Mouse (Mus musculus) T-helper 17 cell (primary cell): ENCODE measurements around the gene 1700014D04Rik.
"Not testable (repeated sequence)": the region's sequence is repeated elsewhere in the genome, so short reads cannot be mapped to it uniquely, and the experiment has no call there.

Source experiments
- in situ Hi-C, 2 experiments: fragments of 300-600 bp; cut with MboI, MseI; formaldehyde crosslinking; loops; 1 replicate in 1 of 2; 2 replicates in 1 of 2; pipeline ENCODE4 v1.15.1; 2025; ENCODE audit warnings: high pct_unique_total_duplicates in 2 of 2

The 1700014D04Rik gene

GRCm38 (mm10) chr13:59739397-59739796, 7.2 kb downstream of the 1700014D04Rik start:
- in situ Hi-C loops, result no loop called here

GRCm38 (mm10) chr13:59738455-59738854, 8.1 kb downstream of the 1700014D04Rik start:
- in situ Hi-C loops, result no loop called here

GRCm38 (mm10) chr13:59735190-59735589, 11.4 kb downstream of the 1700014D04Rik start:
- in situ Hi-C loops, result no loop called here

- in situ Hi-C loops, result loop anchor here in 1 of 2 experiments (5.0 kb wide), 1 partner anchor 1092 kb away; no protein-coding TSS in a partner anchor
Measured at GRCm38 (mm10) chr13:59734347-59734746, 12.2 kb downstream of the 1700014D04Rik start.

GRCm38 (mm10) chr13:59733936-59734335, 12.6 kb downstream of the 1700014D04Rik start:
- in situ Hi-C loops, result loop anchor here in 1 of 2 experiments (5.0 kb wide), 1 partner anchor 1092 kb away; no protein-coding TSS in a partner anchor

GRCm38 (mm10) chr13:59731652-59732051, 14.9 kb downstream of the 1700014D04Rik start, which contains the start of gene Spata31d1d:
Gene Spata31d1d (minus strand): TSS chr13:59731752.
- in situ Hi-C loops, result loop anchor here in 1 of 2 experiments (5.0 kb wide), 1 partner anchor 1089 kb away; no protein-coding TSS in a partner anchor

GRCm38 (mm10) chr13:59728378-59729093, 18.0 kb downstream of the 1700014D04Rik start:
- in situ Hi-C loops, result loop anchor here in 1 of 2 experiments (5.0 kb wide), 1 partner anchor 86 kb away; no protein-coding TSS in a partner anchor

GRCm38 (mm10) chr13:59726139-59726867, 20.2 kb downstream of the 1700014D04Rik start:
- in situ Hi-C loops, result loop anchor here in 1 of 2 experiments (5.0 kb wide), 1 partner anchor 84 kb away; no protein-coding TSS in a partner anchor

- in situ Hi-C loops, result not testable (repeated sequence)
Measured at GRCm38 (mm10) chr13:59722089-59722488, 24.5 kb downstream of the 1700014D04Rik start.

- in situ Hi-C loops, result no loop called here
Measured at GRCm38 (mm10) chr13:59719475-59719874, 27.1 kb downstream of the 1700014D04Rik start.

GRCm38 (mm10) chr13:59718857-59719440, 27.6 kb downstream of the 1700014D04Rik start:
- in situ Hi-C loops, result not testable (repeated sequence)

- in situ Hi-C loops, result no loop called here
Measured at GRCm38 (mm10) chr13:59713710-59714109, 32.8 kb downstream of the 1700014D04Rik start.

GRCm38 (mm10) chr13:59711984-59712383, 34.6 kb downstream of the 1700014D04Rik start, which contains the start of gene Spata31d1b:
Gene Spata31d1b (plus strand): TSS chr13:59712284.
- in situ Hi-C loops, result not testable (repeated sequence)

- in situ Hi-C loops, result no loop called here
Measured at GRCm38 (mm10) chr13:59710230-59710629, 36.3 kb downstream of the 1700014D04Rik start, which contains the start of gene Spata31d1a. Gene Spata31d1a (minus strand): TSS chr13:59710330.

GRCm38 (mm10) chr13:59704562-59704961, 42.0 kb downstream of the 1700014D04Rik start:
- in situ Hi-C loops, result no loop called here

- in situ Hi-C loops, result no loop called here
Measured at GRCm38 (mm10) chr13:59703514-59703913, 43.0 kb downstream of the 1700014D04Rik start.

GRCm38 (mm10) chr13:59700137-59700536, 46.4 kb downstream of the 1700014D04Rik start:
- in situ Hi-C loops, result not testable (repeated sequence)

- in situ Hi-C loops, result no loop called here
Measured at GRCm38 (mm10) chr13:59699131-59699530, 47.4 kb downstream of the 1700014D04Rik start.

- in situ Hi-C loops, result no loop called here
Measured at GRCm38 (mm10) chr13:59695781-59696180, 50.8 kb downstream of the 1700014D04Rik start.

GRCm38 (mm10) chr13:59694008-59694407, 52.5 kb downstream of the 1700014D04Rik start, which contains the start of gene 4921517D22Rik:
Gene 4921517D22Rik (minus strand): TSS chr13:59694108.
- in situ Hi-C loops, result no loop called here

GRCm38 (mm10) chr13:59691478-59691877, 55.1 kb downstream of the 1700014D04Rik start:
- in situ Hi-C loops, result no loop called here
